Mouse (Mus musculus) spleen, embryonic (tissue): ENCODE measurements around the gene Cdh26.

Experiments
- CTCF ChIA-PET: fragments of 350-600 bp; sonication (Branson Sonifier 250); formaldehyde crosslinking; loops from one replicate; lab custom pipeline; 2022; lab: Charles Lee

Cdh26 gene

DNA sequence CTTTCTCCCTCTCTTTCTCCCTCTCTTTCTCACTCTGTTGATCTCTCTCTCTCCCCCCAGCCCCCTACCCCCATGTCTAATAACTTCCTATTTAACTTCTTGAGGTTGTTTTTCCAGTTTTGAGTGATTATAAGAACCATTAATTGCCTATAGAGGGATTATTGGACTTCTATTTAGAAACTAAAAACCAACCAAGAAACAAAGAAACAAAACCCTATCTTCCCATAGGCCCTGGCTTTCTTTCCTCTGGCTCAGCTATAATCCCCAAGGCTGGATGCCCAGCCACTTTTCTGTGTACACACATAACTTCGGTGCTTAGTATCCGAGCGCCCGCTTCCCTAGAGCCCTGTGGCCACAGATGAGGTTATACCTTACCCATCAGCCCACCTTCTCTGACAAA is at the start of gene Cdh26:
Gene Cdh26, plus strand, starts transcription at position 301 of the 400 bp plus-strand sequence.
- CTCF ChIA-PET, result no interaction called here

DNA sequence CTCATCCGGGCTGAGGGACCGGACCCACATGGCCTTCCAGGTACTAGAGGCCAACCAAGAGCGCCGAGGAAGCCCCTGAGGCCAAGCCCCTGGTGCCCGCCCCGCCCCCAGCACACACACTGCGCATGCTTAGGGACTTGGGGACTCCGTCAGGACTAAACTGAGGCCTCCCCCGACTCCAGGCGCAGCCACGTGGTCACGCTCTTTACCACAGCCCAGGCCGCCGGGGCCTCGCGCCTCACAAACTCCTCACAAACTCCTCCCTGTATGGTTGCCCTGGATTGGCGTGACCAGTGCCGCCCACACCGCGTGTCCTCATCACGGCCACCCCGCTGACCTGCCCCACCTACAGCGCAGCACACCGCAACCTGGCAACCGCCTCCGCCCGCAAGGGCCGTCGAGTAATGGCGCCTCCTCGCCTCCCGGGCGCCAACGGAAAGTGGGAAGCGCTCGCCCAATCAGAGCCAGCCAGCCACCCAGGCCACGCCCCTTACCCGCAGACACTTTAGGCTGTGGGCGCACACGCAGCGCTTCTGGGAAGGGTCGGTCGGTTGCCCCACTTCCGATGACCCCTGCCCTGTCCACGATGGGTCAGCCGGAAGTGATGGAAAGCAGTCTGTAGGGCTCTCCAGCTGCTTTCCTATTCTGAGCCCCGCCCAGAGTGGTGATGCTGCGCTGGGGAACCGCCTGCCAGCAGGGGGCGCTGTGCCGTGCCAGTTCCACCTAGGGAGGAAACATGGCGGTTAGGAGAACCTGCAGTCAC is 23.1 kb upstream of the Cdh26 start, which contains the start of gene Sycp2:
Gene Sycp2, minus strand, starts transcription at position 633 of the 763 bp plus-strand sequence.
- CTCF ChIA-PET, result no interaction called here

DNA sequence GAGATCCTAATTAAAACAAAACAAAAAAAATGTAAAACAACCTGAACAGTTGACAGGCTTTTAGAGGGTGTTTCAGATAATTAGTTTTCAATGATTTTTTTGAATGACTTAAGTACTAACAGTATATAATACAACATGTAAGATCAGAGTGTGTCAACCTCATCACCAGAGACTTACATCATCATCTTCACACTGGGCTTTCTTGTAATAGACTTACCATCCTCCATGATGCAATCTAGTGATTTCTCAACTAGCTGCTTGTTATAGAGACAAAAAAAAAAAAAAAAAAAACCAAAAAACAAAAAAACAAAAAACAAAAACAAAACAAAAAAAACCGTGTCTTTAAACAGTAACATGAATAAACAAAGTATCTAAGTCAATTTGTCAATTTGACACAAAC is 21.3 kb upstream of the Cdh26 start:
- CTCF ChIA-PET, result no interaction called here

DNA sequence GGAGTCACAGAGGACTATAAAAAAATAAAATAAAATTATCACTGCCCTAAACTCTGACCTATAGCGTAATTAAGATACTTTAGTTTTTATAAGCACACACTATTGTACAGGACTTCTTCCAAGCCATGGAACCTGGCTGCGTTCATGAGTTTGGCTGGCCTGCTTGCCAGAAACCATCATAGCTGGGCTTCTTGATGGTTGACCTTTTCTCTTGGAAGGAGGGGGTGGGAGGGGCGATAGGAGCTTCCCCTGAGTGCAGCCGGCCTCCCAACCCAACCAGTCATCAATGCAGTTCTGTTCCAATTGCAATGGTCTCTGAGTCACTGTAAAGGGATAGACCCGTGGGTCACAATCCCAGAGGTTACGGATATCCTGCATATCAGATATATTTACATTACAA is 20.0 kb upstream of the Cdh26 start:
- CTCF ChIA-PET, result no interaction called here

DNA sequence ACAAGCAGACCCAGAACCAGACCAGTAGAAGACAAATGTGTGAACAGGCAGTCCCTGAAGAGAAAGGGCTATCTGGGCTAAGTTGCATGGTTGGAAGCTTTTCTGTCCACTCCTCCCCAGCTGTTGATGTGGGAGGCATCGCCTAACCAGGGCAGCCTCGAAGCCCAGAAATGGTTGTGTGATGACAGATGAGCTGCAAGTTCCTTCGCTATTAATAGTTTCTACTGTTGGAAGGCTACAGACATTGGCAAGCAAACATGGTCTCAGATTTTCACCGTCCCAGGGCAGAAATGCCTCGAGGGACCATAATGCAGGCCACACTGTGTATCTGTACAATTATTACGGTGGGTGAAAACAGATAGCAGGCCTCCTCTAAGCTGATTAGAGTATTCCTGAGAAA is 17.7 kb upstream of the Cdh26 start:
- CTCF ChIA-PET, result no interaction called here

DNA sequence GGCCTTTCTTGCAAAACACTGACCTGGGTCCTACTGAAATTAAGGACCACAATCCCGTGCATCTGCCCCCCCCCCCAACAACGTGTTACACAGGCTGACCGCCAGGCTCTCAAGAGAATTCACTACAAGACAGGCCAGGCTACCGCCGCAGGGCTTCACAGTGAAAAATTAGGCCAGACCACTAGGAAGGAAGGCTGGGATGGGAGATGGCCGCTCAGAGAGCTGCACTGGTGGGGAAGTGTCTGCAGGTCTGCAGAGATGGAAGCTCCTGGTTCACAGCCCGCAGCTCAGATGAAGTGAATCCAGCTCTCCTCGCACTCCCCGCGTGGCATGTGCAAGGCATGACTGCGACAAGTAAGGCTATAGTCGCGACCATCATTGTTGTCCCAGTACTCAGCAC is 17.2 kb upstream of the Cdh26 start:
- CTCF ChIA-PET, result no interaction called here

DNA sequence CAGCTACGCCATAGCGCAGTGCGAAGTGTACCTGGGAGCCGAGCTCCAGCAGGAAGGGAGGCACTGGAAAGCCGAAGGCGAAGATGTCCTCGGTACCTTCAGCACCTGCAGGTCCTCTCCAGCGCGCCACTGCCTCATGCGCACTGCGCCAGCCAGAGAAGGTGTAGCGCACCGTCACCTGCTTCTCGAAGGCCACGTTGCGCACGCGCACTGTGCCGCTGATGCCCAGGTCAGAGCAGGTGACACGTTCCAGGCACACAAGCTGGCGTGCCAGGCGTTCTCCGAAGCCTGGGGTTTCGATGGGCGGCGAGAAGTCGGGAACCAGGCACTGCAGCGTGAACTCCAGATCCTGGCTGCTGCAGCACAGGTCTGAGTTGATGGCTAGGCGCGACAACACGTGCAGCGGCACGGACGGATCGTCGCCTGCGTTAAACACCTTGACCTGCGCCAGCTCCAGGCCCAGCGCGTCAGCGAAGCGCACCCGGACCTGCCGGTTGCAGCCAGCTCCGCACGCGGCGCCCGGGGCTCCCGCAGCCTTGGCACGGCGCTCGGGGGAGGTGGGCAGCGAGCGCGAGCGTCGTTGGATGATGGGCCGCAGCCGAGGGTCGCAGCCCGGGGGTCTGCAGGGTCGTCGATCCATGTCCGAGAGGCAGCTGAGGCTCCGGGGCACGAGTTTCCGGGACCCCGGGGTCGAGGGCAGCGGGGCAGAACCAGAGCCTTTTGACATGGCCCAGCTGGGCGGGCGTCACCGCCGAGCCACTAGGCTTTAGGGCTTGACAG is 16.7 kb upstream of the Cdh26 start:
- CTCF ChIA-PET, result no interaction called here

DNA sequence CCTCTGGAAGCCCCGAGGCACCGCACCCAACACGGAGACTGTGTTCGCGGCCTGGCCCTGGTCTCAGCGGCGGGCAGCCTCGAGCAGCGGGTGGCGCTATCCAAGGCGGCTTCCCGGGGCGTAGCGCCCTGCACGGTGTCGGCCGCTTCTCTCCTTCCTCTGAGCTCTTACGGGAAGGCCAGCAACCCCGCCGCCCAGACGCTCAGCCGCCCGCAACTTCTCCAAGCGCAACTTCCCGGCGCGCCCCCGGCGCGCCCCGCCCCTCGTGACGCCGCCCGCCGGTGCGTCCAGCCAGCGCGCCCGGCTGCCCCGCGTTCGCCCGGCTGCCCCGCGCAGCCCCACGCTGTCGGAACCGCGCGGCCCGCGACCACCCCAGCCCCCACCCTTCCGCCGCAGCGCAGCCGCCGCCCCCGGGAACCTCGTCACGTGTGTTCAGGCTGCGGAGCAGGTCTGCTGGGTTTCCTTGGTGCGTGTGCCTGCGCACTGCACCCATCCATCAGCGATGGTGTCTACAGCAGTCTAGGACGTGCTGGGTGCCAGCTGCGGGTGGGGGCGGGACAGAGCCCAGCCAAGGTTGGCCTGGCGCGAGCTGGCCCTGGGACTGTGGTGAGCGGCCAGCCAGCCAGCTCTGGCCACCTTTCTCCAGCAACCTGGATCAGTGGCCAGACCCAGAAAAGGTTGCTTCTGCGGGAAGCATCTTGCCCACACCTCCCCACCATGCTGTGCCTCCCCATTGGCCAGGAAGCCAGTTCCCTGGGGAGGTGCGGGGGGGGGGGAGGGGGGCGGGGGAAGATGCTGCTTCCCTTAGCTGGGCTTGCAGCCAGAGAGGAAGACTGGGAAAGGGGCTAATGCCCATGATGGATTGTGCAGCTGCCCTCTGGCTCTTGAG is 15.8 kb upstream of the Cdh26 start, which contains the start of the genes Ppp1r3d and Fam217b:
Gene Ppp1r3d, minus strand, starts transcription at position 212 of the 889 bp plus-strand sequence.
Gene Fam217b, plus strand, starts transcription at position 264 of the 889 bp plus-strand sequence.
- CTCF ChIA-PET, result interaction anchor here (0.7 kb wide), 1 partner anchor 321 kb away, joined by 6 read pairs; no protein-coding TSS in a partner anchor

DNA sequence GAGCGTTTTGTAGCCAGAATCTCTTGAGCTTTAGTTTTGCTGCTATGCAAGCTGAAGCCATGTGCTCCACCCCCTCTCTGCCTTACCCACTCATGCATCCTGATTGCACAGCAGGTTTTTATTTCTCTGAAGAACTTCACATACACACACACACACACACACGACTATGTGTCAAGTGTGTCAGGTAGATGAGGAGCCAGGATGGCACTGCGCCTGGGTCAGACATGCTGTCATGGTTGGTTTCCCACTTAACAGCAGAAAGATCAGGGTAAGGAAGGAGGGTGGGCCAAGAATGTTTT is 15.2 kb upstream of the Cdh26 start:
- CTCF ChIA-PET, result interaction anchor here (0.7 kb wide), 1 partner anchor 321 kb away, joined by 6 read pairs; no protein-coding TSS in a partner anchor

DNA sequence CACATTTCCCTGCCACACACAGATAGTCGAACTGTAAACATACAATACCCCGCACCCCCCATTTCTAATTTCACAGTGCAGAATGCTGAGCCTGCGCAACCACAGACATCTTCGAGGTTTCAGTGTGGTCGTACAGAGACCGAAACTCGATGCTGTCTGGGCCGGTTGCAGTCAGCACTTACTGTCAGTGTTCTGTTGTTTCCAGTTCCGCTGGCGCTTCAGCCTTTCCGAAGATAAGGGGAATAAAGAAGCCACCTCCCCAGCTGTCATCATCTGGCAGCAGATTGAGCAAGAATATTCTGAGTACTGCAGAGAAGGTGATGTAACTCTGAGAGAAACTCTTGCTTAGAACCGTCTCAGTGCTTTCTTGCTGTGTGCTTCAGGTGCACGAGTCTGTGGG is 13.9 kb upstream of the Cdh26 start:
- CTCF ChIA-PET, result no interaction called here

DNA sequence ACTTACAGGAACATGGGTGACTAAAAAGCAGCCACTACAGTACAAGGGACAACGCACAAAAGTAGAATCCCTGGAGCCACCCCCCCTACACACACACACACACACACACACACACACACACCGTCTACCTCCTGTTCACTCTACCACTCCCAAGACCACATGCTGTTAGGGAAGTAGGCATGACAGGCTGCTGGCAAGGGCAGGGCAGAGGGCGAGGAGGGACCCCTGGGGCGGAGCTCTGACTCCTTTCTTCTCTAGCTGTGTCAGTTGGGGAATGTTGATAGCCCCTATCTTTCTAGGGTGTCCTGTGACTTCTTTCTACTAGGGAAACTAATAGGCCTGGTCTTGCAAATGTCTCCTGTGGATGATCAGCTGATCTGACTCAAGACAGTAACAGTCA is 13.4 kb upstream of the Cdh26 start:
- CTCF ChIA-PET, result no interaction called here

DNA sequence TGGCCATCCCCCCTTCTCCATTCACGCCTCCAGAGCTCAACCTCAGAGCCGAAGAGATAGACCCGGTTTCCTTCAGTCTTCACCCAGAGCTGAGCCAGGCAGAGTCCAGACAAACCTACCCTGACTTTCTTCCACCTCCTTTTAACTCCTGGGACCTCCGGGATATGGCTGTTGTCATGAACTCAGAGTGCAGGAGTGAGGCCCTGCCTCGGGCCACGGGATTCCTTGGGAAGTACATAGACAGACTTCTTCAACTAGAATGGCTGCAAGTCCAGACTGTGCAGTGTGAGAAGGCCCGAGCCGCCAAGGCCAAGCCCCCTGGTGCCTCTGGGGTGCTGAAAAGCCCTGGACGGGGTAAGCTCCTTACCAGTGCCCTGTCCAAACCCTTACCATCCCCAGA is 9.8 kb upstream of the Cdh26 start:
- CTCF ChIA-PET, result no interaction called here

DNA sequence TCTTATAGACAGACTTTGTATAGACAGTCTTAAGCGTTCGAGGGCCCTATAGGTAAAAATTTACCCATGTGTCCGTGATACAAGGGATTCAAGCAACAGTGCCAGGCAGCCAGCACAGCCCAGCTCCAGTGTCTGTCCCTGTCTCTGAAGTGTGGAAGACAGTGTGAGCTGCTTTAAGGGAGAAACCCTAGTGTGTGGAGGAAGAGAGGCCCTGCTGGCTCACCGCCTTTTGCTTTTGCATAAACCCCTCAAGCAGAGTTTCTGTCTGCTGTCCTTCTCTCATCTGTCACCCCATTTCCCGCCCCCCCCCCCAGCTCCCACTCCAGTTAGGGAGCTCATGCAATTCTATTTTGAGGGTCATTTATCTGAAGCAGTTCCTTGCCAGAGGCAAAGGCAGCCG is 8.7 kb upstream of the Cdh26 start:
- CTCF ChIA-PET, result no interaction called here

DNA sequence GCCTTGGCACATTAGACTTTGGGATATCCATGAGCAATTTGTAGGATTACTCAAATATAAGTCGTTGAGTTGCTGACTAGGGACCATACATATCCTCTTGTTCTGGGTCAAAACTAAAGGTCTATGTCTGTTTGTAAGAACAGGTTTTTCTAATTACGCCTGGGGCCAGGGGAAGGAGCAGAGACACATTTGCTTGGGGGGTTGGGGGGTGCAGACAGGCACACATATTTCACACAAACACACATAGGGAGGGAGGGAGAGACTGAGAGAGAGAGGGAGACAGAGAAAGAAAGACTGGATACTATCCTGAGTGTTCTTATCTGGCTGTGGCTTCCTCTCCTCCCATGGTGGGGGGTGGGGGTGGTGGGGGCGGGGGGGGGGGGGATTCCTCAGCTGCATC is 8.1 kb upstream of the Cdh26 start:
- CTCF ChIA-PET, result no interaction called here

DNA sequence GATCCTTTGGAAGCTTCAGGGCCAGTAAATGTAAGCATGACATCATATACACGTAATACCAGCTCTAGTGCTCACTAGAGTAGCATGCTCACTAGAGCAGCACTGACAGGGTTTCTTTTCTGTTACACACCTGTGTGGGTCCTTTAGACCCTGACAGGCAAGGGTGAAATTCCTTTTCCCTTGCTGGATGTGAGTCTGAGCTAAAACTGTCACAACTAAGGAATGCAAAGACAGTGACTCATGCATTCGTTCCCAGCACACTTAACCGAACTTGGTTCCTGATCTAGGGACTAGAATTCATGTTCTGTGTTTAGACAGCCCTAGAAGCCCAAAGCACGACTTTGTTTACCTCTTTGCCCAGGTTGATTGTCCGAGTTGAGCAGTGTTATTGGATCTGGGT is 7.1 kb upstream of the Cdh26 start:
- CTCF ChIA-PET, result no interaction called here

DNA sequence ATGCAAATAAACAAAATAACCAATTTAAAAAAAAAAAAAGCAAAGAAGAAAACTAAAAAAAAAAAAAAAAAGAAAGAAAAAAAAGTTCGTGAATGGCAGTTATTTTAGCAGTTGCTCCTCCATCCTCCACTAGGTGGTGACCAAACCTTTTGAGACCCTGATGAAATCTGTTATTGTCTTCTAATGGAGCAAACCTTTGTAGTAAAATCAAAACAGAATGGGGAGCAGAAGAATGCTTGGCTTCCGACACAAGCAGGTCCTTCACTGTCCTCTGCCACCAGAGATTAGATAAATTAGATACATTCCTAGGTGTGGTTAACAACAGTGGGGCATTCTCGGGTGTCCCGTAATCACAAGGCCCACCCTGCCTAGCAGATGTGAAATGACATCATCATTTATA is 4.1 kb upstream of the Cdh26 start:
- CTCF ChIA-PET, result no interaction called here

DNA sequence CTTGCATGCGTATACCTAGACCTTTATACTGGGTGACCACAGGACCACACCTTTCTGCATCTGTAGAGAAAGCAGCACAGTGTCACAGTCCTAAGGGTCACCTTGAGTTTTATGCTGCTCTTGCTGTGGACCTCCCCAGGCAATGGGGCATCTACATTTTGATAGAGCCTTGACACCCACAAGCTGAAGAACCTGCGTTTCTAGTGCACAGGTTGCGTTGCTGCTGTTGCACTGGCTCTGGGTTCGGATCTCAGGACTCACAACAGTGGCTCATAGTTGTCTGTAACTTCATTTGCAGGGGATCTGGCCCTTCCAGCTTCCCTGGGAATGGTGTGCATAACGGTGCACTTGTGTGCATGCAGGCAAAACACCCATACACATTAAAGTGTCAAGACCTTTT is 3.1 kb upstream of the Cdh26 start:
- CTCF ChIA-PET, result no interaction called here

DNA sequence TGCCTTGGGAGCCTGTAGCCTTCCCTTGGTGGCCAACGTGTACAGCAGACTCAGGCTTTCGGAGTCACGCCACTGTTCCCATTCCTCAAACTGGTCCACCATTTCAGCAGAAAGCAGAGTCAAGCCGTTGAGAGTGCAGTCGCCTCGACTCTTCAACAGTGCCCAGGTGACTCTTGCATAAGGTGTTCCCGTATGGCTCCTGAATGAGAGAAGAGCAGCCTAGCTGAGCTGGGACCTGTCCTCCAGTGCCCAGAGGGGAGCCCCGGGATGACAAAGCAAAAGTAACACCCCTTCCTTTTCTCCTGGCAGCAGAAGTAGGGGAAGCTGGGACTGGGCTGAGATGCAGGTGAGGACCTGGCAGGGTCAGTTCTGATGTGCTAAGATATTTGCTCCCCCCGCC is 2.1 kb upstream of the Cdh26 start:
- CTCF ChIA-PET, result no interaction called here

DNA sequence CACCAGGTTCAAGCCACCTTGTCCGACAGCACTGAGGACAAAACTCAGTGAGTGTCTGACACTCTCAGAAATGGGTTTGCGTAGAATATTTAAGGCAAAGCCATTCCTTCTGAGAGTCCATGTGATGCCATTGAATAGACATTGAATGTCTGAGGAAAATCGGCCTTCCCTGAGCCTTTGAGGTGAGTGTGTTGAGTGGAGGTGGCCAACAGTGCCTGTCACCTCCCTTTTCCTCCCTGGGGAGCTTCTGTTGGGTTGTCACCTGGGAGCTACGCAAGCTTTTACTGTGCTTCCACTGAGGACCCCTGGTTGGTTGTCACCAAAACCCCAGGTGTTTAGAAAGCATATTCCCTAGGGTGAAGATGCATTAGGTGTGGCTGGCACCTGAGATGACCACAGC is 1.7 kb upstream of the Cdh26 start:
- CTCF ChIA-PET, result no interaction called here

DNA sequence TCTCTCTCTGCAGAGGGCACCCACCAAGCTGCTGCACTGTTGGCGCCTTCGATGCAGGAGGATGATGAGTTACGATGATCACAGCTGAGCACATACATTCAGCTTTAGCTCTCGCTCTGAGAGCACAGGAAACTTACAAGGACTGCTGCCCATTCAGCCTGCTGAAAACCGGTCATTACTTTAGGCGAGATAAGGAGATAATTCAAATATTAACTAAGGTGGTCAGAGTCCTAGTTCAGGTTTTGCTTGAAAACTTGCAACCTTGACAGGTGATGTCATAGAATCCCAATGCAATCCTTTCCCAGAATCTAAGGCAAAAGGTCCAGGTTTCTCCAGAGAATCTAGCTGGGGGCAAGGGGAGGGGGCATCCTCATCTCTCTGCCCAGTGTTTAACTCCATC is 905 bp upstream of the Cdh26 start:
- CTCF ChIA-PET, result interaction anchor here (0.6 kb wide), 1 partner anchor 91 kb away, joined by 3 read pairs; no protein-coding TSS in a partner anchor

DNA sequence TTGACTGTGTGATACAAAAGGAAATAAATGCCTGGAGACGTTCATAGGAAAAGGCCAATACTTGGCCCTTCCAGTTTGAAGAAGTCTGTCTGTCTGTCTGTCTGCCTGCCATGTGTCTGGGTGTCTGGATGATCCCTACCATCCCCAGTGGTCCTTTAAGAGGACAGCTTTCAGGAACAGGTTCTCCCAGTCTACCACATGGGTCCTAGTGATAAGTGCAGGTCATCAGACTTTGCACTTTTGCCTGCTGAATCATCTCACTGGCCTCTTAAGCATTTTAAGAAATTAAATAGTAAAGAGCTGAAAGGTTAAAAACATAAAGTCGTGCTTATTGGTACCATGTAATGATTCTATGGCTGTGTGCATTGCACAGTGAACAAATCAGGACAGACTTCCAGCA is 3.2 kb downstream of the Cdh26 start:
- CTCF ChIA-PET, result no interaction called here

DNA sequence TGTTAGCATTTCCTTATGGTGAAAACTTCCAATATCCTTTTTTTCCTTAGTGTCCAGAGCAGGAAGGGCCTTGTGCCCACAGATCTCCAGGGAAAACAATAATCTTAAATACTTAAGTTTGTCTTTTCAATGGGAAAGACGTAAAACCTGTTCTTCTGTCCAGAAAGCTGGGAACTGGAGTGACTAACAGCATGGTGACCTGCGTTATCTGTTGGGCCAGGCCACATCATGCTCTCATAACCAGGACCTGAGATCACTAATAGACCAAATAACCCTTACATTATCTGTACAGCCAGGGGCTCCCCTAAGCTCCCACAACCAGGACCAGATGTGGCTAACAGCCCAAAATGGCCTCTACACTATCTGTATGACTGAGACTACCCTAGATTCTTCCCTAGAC is 3.6 kb downstream of the Cdh26 start:
- CTCF ChIA-PET, result no interaction called here
